Mouse (Mus musculus): ENCODE results near the gene Pbxip1.
A peak's percentile ranks its signal among the peaks of the same experiment; 100 is the strongest.

GRCm38 (mm10) chr3:89490790-89491189 lies 54.3 kb downstream of the Pbxip1 start:
- peak; percentile 31; the same call in 1 of the 2 replicates for TF ChIP-seq CTCF (IDR thresholded peaks at IDR 0.05; ENCODE audit: control insufficient read depth, insufficient read depth, low read length)
- TF ChIP-seq POLR2A (IDR thresholded peaks at IDR 0.05; ENCODE audit: borderline replicate concordance, control insufficient read depth, low read depth, low read length) = no peak
